Mouse (Mus musculus) heart, embryonic 10.5 days (tissue): ENCODE measurements at regions not wholly inside any gene's neighbourhood (a gene's known extent, or its start where the extent isn't known, plus 50 kb on each side); places are given as distances from the start of the nearest gene placed in this dataset.

Experiments
- DNase-seq: peaks from one replicate; pipeline ENCODE4 v3.0.0-alpha.2; 2017; ENCODE audit warnings: low spot score
- H3K27ac ChIP-seq: fragments of 300-500 bp; sonication (generic); 2 replicates; pipeline ENCODE4 v1.5.1; 2016; ENCODE audit warnings: mild to moderate bottlenecking
- H3K27me3 ChIP-seq: fragments of 300-500 bp; sonication (generic); 2 replicates; pipeline ENCODE4 v1.6.1; 2016; ENCODE audit warnings: mild to moderate bottlenecking; ENCODE audit not compliant: poor library complexity, insufficient read depth, severe bottlenecking
- H3K36me3 ChIP-seq: fragments of 300-500 bp; sonication (generic); 2 replicates; pipeline ENCODE4 v1.6.1; 2016; ENCODE audit warnings: mild to moderate bottlenecking, moderate library complexity
- H3K4me1 ChIP-seq: fragments of 300-500 bp; sonication (generic); 2 replicates; pipeline ENCODE4 v1.6.1; 2016; ENCODE audit warnings: mild to moderate bottlenecking
- H3K4me3 ChIP-seq: fragments of 300-500 bp; sonication (generic); 2 replicates; pipeline ENCODE4 v1.5.1; 2016; ENCODE audit warnings: mild to moderate bottlenecking, moderate library complexity
- H3K9me3 ChIP-seq: fragments of 300-500 bp; sonication (generic); 2 replicates; pipeline ENCODE4 v1.6.1; 2016; ENCODE audit warnings: mild to moderate bottlenecking, moderate library complexity
- WGBS: fragments of 180-500 bp; shearing (Covaris S2); methylation state at CpG from one replicate; pipeline ENCODE4 v1.1.7; 2016; 5-methylcytosine and 5-hydroxymethylcytosine counted together

- H3K27ac ChIP-seq = no peak overlapping the region
- no peaks in the 10 kb centered on the region for H3K36me3 ChIP-seq
- H3K4me1 ChIP-seq = no peaks in the 10 kb centered on the region
- no peak for DNase-seq
- H3K27me3 ChIP-seq = no peaks in the 10 kb centered on the region
- no peak overlapping the region for H3K4me3 ChIP-seq
- 89% methylated on average over 3 of the region's 3 CpGs for WGBS
- H3K9me3 ChIP-seq = no peaks in the 10 kb centered on the region
Measured at GRCm38 (mm10) chr5:126223696-126224095, 692.1 kb downstream of the Tmem132b start.

- no peaks in the 10 kb centered on the region for H3K9me3 ChIP-seq
- no peaks in the 10 kb centered on the region for H3K4me1 ChIP-seq
- WGBS = 59% methylated on average over 4 of the region's 4 CpGs
- H3K4me3 ChIP-seq = no peak overlapping the region
- no peak for DNase-seq
- no peak overlapping the region for H3K27ac ChIP-seq
- no peaks in the 10 kb centered on the region for H3K27me3 ChIP-seq
- H3K36me3 ChIP-seq = no peaks in the 10 kb centered on the region
Measured at GRCm38 (mm10) chr5:126230768-126231167, 699.2 kb downstream of the Tmem132b start.

DNA sequence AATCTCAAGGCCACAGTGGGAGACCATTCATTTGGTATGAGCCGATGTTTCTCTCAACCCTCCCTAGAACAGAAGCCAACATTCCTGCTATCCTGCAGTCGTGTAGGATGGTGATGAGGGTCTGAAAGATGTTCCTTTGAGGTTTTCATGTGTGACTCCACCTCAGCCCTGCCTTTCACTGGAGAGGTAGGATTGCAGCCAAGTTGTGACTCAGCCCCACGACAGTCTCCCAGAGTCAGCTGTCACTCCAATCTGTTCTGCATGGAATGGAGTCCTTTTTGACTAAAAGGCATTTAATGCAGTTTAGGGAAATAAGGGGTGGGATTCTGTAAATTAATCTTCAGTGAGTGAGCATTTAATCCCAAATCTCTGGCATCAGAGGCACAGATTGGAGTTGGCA, 706.5 kb downstream of the Tmem132b start:
- no peak overlapping the region for H3K27ac ChIP-seq
- no peaks in the 10 kb centered on the region for H3K36me3 ChIP-seq
- H3K9me3 ChIP-seq = no peaks in the 10 kb centered on the region
- H3K4me3 ChIP-seq = no peak overlapping the region
- no peaks in the 10 kb centered on the region for H3K27me3 ChIP-seq
- WGBS = 69% methylated on average over 3 of the region's 3 CpGs
- no peaks in the 10 kb centered on the region for H3K4me1 ChIP-seq
- no peak for DNase-seq

- Histone ChIP-seq H3K27me3 (no peaks in the 10 kb centered on the region), H3K4me3 (no peak overlapping the region), H3K9me3 (no peaks in the 10 kb centered on the region), H3K27ac (no peak overlapping the region), H3K4me1 (peaks cover 5% of the 10 kb centered on the region; the same call in 1 of the 2 replicates), H3K36me3 (no peaks in the 10 kb centered on the region)
- 76% methylated on average over 2 of the region's 2 CpGs for WGBS
- no peak for DNase-seq
Measured at GRCm38 (mm10) chr5:126245776-126246175, 714.2 kb downstream of the Tmem132b start.

DNA sequence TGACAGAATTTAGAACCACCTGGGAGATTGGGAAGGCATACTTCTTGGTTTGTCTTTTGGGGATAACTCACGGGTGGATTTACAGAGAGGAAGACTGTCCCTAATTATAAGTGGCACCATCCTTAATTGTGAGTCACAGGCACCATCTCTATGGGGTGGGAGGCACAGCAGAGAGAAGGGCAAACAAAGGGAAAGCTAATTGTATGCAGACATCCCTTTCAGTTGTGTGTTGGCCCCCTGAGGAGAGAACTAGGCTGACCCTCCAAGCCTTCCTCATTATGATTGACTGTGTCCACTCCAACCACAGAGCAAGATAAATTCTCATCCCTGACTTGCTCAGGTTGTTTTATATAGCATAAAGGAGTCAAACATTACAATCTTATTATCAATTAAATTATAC, 718.8 kb downstream of the Tmem132b start:
- no peak for DNase-seq
- Histone ChIP-seq H3K9me3 (no peaks in the 10 kb centered on the region), H3K36me3 (no peaks in the 10 kb centered on the region), H3K4me1 (peaks cover 5% of the 10 kb centered on the region; the same call in 1 of the 2 replicates), H3K27ac (no peak overlapping the region), H3K4me3 (no peak overlapping the region), H3K27me3 (no peaks in the 10 kb centered on the region)
- 61% methylated on average over 1 of the region's 1 CpGs for WGBS

DNA sequence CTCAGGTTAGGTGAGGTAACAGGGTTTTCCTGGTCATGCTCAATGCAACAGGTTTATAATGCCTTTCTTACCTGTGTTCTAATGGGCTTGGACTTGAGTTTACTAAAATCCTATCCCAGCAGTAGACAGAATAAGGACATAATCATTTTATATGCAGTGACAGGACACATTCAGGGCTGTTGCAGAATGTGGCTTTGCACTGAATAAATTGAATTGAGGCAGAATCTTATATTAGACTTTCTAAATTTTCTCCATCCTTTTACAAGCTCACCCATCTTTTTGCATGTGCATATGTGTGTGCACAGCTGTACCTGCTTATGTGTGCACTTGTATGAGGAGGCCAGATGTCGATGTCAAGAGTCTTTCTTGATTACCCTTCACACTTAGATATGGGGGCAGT, 723.1 kb downstream of the Tmem132b start:
- Histone ChIP-seq H3K4me3 (no peak overlapping the region), H3K36me3 (no peaks in the 10 kb centered on the region), H3K27ac (no peak overlapping the region), H3K27me3 (no peaks in the 10 kb centered on the region), H3K9me3 (no peaks in the 10 kb centered on the region), H3K4me1 (no peaks in the 10 kb centered on the region)
- DNase-seq = no peak
- WGBS = 79% methylated on average over 1 of the region's 1 CpGs

DNA sequence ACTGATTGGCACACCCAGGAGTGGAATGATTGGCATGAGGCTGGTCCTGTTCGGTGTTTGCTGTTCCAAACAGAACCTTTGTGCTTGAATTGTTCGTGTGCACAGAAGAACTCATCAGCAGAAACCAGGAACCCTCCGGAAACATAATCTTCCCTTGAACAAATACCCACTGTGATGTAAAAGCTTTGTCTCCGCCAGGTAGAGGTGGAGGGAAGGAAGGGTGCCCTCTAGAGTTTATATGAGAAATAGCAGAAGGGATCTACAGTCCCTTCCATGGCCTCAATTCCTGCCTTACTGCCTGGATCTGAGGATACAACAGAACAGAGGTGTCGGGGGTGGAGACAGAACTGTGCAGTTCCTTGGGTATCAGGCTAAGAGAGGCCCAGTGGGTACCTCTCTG, 726.3 kb downstream of the Tmem132b start:
- H3K4me3 ChIP-seq = no peak overlapping the region
- no peaks in the 10 kb centered on the region for H3K27me3 ChIP-seq
- H3K27ac ChIP-seq = no peak overlapping the region
- H3K9me3 ChIP-seq = no peaks in the 10 kb centered on the region
- no peaks in the 10 kb centered on the region for H3K36me3 ChIP-seq
- DNase-seq = no peak
- WGBS = 65% methylated on average over 5 of the region's 5 CpGs
- no peaks in the 10 kb centered on the region for H3K4me1 ChIP-seq

DNA sequence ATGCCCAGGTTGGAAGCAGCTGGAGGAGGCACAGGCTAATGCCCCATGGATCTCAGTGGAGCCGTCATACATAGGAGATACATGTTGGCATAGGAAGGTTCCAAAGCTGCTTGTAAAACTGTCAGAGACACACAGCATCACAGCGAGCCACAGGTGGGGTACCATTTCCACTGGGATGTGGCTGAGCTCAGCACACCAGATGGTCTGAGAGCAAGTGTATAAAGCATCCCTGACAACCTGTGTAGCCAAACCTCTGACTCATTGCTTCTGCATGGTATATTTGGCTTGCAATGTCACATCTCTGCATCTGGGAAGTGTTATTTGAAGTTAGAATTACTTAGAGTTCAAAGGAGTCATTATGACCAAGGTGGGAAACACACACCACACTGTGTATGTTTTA, 734.9 kb downstream of the Tmem132b start:
- Histone ChIP-seq H3K9me3 (no peaks in the 10 kb centered on the region), H3K4me3 (no peak overlapping the region), H3K36me3 (no peaks in the 10 kb centered on the region), H3K4me1 (no peaks in the 10 kb centered on the region), H3K27me3 (no peaks in the 10 kb centered on the region), H3K27ac (no peak overlapping the region)
- DNase-seq = no peak
- 87% methylated on average over 2 of the region's 2 CpGs for WGBS

DNA sequence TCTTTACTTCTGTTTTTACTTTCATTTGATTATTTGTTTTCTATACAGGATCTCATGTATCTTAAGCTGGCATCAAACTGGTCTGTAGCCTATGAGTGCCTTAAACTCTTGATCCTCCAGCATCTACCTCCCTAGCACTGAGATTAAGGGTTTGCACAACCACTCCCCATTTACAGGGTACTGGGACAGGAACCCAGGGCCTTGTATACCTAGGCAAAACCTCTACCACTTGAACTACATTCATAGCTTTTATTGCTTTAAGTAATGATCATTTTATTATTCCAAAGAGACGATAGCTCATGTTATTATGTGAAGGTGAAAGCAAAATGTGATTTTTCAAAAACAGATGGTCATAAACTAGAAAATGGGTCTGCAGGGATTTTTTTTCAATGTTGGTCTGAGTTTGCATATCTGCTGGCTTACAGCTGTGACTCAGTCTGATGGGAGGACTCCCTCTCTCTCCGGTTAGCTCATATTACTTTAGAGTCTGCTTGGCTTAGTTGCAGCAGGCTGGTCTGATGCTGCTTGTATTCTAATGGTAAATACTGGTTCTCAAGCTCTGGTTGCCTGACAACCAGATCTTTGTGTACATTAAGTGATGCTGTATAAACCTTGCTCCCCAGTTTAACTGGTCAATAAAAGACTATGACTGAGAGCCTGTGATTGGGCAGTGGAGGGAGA, 735.5 kb downstream of the Tmem132b start:
- Histone ChIP-seq H3K27ac (no peak overlapping the region), H3K36me3 (no peaks in the 10 kb centered on the region), H3K4me1 (no peaks in the 10 kb centered on the region), H3K4me3 (no peak overlapping the region), H3K9me3 (no peaks in the 10 kb centered on the region), H3K27me3 (no peaks in the 10 kb centered on the region)
- no peak for DNase-seq
- WGBS = 77% methylated on average over 2 of the region's 2 CpGs

GRCm38 (mm10) chr5:126268592-126268991, 737.0 kb downstream of the Tmem132b start:
- Histone ChIP-seq H3K4me1 (no peaks in the 10 kb centered on the region), H3K27ac (no peak overlapping the region), H3K4me3 (no peak overlapping the region), H3K9me3 (no peaks in the 10 kb centered on the region), H3K27me3 (no peaks in the 10 kb centered on the region), H3K36me3 (no peaks in the 10 kb centered on the region)
- 79% methylated on average over 4 of the region's 4 CpGs for WGBS
- DNase-seq = no peak

- Histone ChIP-seq H3K27ac (no peak overlapping the region), H3K36me3 (no peaks in the 10 kb centered on the region), H3K4me1 (no peaks in the 10 kb centered on the region), H3K27me3 (no peaks in the 10 kb centered on the region), H3K4me3 (no peak overlapping the region), H3K9me3 (no peaks in the 10 kb centered on the region)
- no peak for DNase-seq
- WGBS = 86% methylated on average over 8 of the region's 8 CpGs
Measured at GRCm38 (mm10) chr5:126274316-126274715, 742.7 kb downstream of the Tmem132b start.

- H3K4me1 ChIP-seq = no peaks in the 10 kb centered on the region
- WGBS = 34% methylated on average over 10 of the region's 10 CpGs
- no peak overlapping the region for H3K4me3 ChIP-seq
- H3K27me3 ChIP-seq = peaks cover 4% of the 10 kb centered on the region; the same call in 1 of the 2 replicates
- H3K27ac ChIP-seq = no peak overlapping the region
- no peaks in the 10 kb centered on the region for H3K36me3 ChIP-seq
- DNase-seq = no peak
- H3K9me3 ChIP-seq = no peaks in the 10 kb centered on the region
Measured at GRCm38 (mm10) chr5:126281057-126281728, 749.6 kb downstream of the Tmem132b start.

- H3K36me3 ChIP-seq = no peaks in the 10 kb centered on the region
- no peak for DNase-seq
- no peaks in the 10 kb centered on the region for H3K9me3 ChIP-seq
- no peaks in the 10 kb centered on the region for H3K4me1 ChIP-seq
- no peak overlapping the region for H3K4me3 ChIP-seq
- peaks cover 4% of the 10 kb centered on the region; the same call in 1 of the 2 replicates for H3K27me3 ChIP-seq
- WGBS = 9% methylated on average over 7 of the region's 7 CpGs
- no peak overlapping the region for H3K27ac ChIP-seq
Measured at GRCm38 (mm10) chr5:126281782-126282181, 750.2 kb downstream of the Tmem132b start.
